In the genomic region with DNA sequence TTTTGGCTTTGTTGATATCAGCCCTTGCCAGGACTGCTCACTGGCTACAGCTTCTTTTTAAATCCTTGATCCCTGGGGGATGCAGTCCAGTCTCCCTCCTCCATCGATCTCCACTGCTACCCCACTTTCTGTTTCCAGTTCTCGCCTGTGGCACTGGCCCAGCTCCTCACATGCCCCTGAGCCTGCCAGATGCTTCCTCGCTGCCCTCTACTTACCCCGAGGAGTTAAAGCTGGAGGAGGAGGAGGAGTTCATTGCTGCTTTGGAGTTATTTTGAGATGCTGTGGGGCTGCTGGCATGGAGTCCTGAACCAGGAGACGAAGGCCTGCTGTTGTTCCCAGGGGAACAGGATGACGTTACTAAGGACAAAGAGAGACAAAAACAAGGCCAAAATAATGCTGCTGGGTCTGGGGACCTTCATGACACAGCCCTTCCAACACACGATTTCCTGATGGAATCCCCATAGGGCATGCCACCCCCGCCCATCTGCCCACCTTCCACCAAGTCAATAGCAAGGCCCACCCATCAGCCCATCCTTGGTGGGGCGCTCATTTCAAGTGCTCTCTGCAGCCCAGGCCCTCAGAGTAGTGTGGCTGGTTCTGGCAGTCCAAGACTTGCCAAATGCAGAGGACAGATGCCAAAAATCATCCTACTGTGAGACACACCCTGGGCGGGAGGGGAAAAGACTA, we compare ENCODE assay signal across 12 mouse cellular contexts. TPM values are rescaled to one million over a fixed set of nuclear protein-coding genes. Genes with fewer than 3 reads are reported as not detected.
DNase-seq lines count a peak whose midpoint lies in the region; ATAC-seq lines count a peak whose summit lies in the region.
"Had no signal": no experiment of that assay in that cellular context is flagged by ENCODE, and none has a peak within 500 bp of the region (broad histone marks: within the 10 kb centered on the region; RNA-seq: fewer than 3 reads in every experiment).

No protein-coding gene starts in this region.

- DNase-seq in kidney, adult 11 months: peak; percentile 58
- DNase-seq in adipocyte (ENCODE audit: low spot score): peak; percentile 52
- DNase-seq in heart, adult 8-10 months (ENCODE audit: low spot score): peak; percentile 78
- peak; percentile 27 for DNase-seq in left cerebral cortex, postnatal 4 days
- no peak for DNase-seq in hindbrain, embryonic 11.5 days (ENCODE audit: low spot score)
- no peak for DNase-seq in spleen, adult 12 weeks (ENCODE audit: low spot score)
- DNase-seq in cerebellum, adult 11-12 months: no peak
- DNase-seq: thymus, postnatal 25 days had no signal

- H3K27ac ChIP-seq in kidney, embryonic 14.5 days (ENCODE audit: low read depth, low read length): no peak overlapping the region
- no peak overlapping the region for H3K27ac ChIP-seq in hindbrain, embryonic 11.5 days (ENCODE audit: low read depth, low read length)
- H3K27ac ChIP-seq: hindbrain, embryonic 15.5 days; liver, embryonic 15.5 days; neural tube, embryonic 12.5 days had no signal

- ATAC-seq in kidney, embryonic 14.5 days (ENCODE audit: low FRiP score, low TSS enrichment): no peak
- no peak for ATAC-seq in hindbrain, embryonic 11.5 days (ENCODE audit: low FRiP score)

- no peak overlapping the region for H3K9ac ChIP-seq in kidney, embryonic 14.5 days (ENCODE audit: low read depth, low read length)
- no peak overlapping the region for H3K9ac ChIP-seq in hindbrain, embryonic 11.5 days (ENCODE audit: low read depth, low read length)
- H3K9ac ChIP-seq: hindbrain, embryonic 15.5 days; liver, embryonic 15.5 days; neural tube, embryonic 12.5 days had no signal

- intact Hi-C loops in left cerebral cortex, postnatal 4 days (cut with DNase I): no loop called here

- H3K4me3 ChIP-seq in kidney, embryonic 14.5 days (ENCODE audit: low read length): no peak overlapping the region
- no peak overlapping the region for H3K4me3 ChIP-seq in hindbrain, embryonic 11.5 days (ENCODE audit: low read depth, low read length)
- H3K4me3 ChIP-seq: hindbrain, embryonic 15.5 days; liver, embryonic 15.5 days; neural tube, embryonic 12.5 days had no signal

- H3K36me3 ChIP-seq in kidney, embryonic 14.5 days (ENCODE audit: control insufficient read depth, insufficient read depth, low read length): no peaks in the 10 kb centered on the region
- no peaks in the 10 kb centered on the region for H3K36me3 ChIP-seq in hindbrain, embryonic 11.5 days (ENCODE audit: control insufficient read depth, insufficient read depth, low read length)
- H3K36me3 ChIP-seq: hindbrain, embryonic 15.5 days; liver, embryonic 15.5 days; neural tube, embryonic 12.5 days had no signal

- H3K9me3 ChIP-seq in kidney, embryonic 14.5 days (ENCODE audit: control insufficient read depth, low read length): no peaks in the 10 kb centered on the region
- no peaks in the 10 kb centered on the region for H3K9me3 ChIP-seq in hindbrain, embryonic 11.5 days (ENCODE audit: control insufficient read depth, low read length)
- H3K9me3 ChIP-seq: hindbrain, embryonic 15.5 days; liver, embryonic 15.5 days; neural tube, embryonic 12.5 days had no signal

- WGBS in kidney, embryonic 14.5 days: 75% methylated on average over 10 of the region's 10 CpGs
- WGBS in hindbrain, embryonic 11.5 days: 75% methylated on average over 10 of the region's 10 CpGs

- no peaks in the 10 kb centered on the region for H3K27me3 ChIP-seq in kidney, embryonic 14.5 days (ENCODE audit: control insufficient read depth, insufficient read depth, low read length)
- H3K27me3 ChIP-seq in hindbrain, embryonic 11.5 days (ENCODE audit: control insufficient read depth, insufficient read depth, low read length): no peaks in the 10 kb centered on the region
- H3K27me3 ChIP-seq: hindbrain, embryonic 15.5 days; neural tube, embryonic 12.5 days had no signal

- no peak overlapping the region for H3K4me2 ChIP-seq in kidney, embryonic 14.5 days (replicated peaks; ENCODE audit: low read depth, low read length)
- no peak overlapping the region for H3K4me2 ChIP-seq in hindbrain, embryonic 11.5 days (replicated peaks; ENCODE audit: low read depth, low read length)
- H3K4me2 ChIP-seq: hindbrain, embryonic 15.5 days; liver, embryonic 15.5 days; neural tube, embryonic 12.5 days had no signal

- H3K4me1 ChIP-seq in kidney, embryonic 14.5 days (ENCODE audit: control insufficient read depth, insufficient read depth, low read length): peaks cover 9% of the 10 kb centered on the region
- no peaks in the 10 kb centered on the region for H3K4me1 ChIP-seq in hindbrain, embryonic 11.5 days (replicated peaks; ENCODE audit: control insufficient read depth, insufficient read depth, low read length)
- H3K4me1 ChIP-seq: neural tube, embryonic 12.5 days had no signal

RNA-seq across cellular contexts. Expression of gene Tmem136, which starts 10.9 kb away (rescaled TPM):
- polyA plus RNA-seq in kidney, embryonic 14.5 days (2014; fragmentation: Nextera tagmentation; extraction: Ambion mirVana): 6.1 and 9.7 TPM in 2 replicates
- 1 to 10 TPM; 3.9 to 7.5 (median 6.6) TPM for total RNA-seq in heart, adult 8-10 months (2022)
- total RNA-seq in left cerebral cortex, postnatal 4 days (2021): 10 to 100 TPM; 17.2 to 18.4 TPM
- 16.9 and 19.2 TPM in 2 replicates for polyA plus RNA-seq in hindbrain, embryonic 11.5 days (2014; fragmentation: Nextera tagmentation; extraction: Ambion mirVana)

RNA-seq across cellular contexts. Expression of gene Arhgef12, which starts 20.2 kb away (rescaled TPM):
- 17.1 and 29.1 TPM in 2 replicates for polyA plus RNA-seq in kidney, embryonic 14.5 days (2014; fragmentation: Nextera tagmentation; extraction: Ambion mirVana)
- 100 to 1,000 TPM; 132 to 160 (median 141) TPM for total RNA-seq in heart, adult 8-10 months (2022)
- total RNA-seq in left cerebral cortex, postnatal 4 days (2021): 100 to 1,000 TPM; 185 to 199 TPM
- polyA plus RNA-seq in hindbrain, embryonic 11.5 days (2014; fragmentation: Nextera tagmentation; extraction: Ambion mirVana): 11.6 and 22.5 TPM in 2 replicates

Comparison
In these comparisons a context has a peak if more than half of its experiments do, and no peak if none do; other contexts are left out.
1. DNase-seq: peak in kidney, adult 11 months (single experiment), adipocyte (single experiment), heart, adult 8-10 months (single experiment) and left cerebral cortex, postnatal 4 days (single experiment); none in hindbrain, embryonic 11.5 days (single experiment), spleen, adult 12 weeks (single experiment) and cerebellum, adult 11-12 months (single experiment).